Mouse (Mus musculus): ENCODE results near the gene Dock9.

- no peak for TF ChIP-seq CTCF (IDR thresholded peaks at IDR 0.05; ENCODE audit: low read depth)
- no peak for TF ChIP-seq EP300 (optimal IDR thresholded peaks at IDR 0.05)
Observed at GRCm38 (mm10) chr14:121654416-121654967, 143.1 kb downstream of the Dock9 start.

All from stomach, postnatal 0 days (tissue).